In genomic region chr5:72913648-72914557, GRCm38 (mm10) we compare ENCODE assay signal across 8 mouse cellular contexts. TPM values are rescaled to one million over a fixed set of nuclear protein-coding genes. Genes with fewer than 3 reads are reported as not detected.
DNase-seq lines count a peak whose midpoint lies in the region; ATAC-seq lines count a peak whose summit lies in the region.

Gene Slain2 (plus strand): TSS chr5:72914304.

- peak within 1 kb of the TSS; percentile 100 for H3K27ac ChIP-seq in heart, embryonic 13.5 days (replicated peaks)
- H3K27ac ChIP-seq in liver, embryonic 13.5 days, result peak within 1 kb of the TSS; percentile 87
- H3K27ac ChIP-seq in stomach, embryonic 16.5 days (ENCODE audit: low read length), result peak within 1 kb of the TSS; percentile 99

- no peaks in the 10 kb centered on the region for H3K27me3 ChIP-seq in heart, embryonic 13.5 days (replicated peaks)
- H3K27me3 ChIP-seq in liver, embryonic 13.5 days, result peaks cover 14% of the 10 kb centered on the region; the same call in 1 of the 2 replicates
- no peaks in the 10 kb centered on the region for H3K27me3 ChIP-seq in stomach, embryonic 16.5 days (ENCODE audit: control insufficient read depth, insufficient read depth, low read length)

- peak within 1 kb of the TSS; percentile 99 for H3K9ac ChIP-seq in heart, embryonic 13.5 days
- H3K9ac ChIP-seq in liver, embryonic 13.5 days, result peak within 1 kb of the TSS; percentile 93
- peak within 1 kb of the TSS; percentile 99 for H3K9ac ChIP-seq in stomach, embryonic 16.5 days (ENCODE audit: low read length)

- peaks cover 49% of the 10 kb centered on the region for H3K4me1 ChIP-seq in heart, embryonic 13.5 days
- peaks cover 71% of the 10 kb centered on the region for H3K4me1 ChIP-seq in liver, embryonic 13.5 days (replicated peaks)
- peaks cover 26% of the 10 kb centered on the region for H3K4me1 ChIP-seq in stomach, embryonic 16.5 days (ENCODE audit: control insufficient read depth, insufficient read depth, low read length)

- no peaks in the 10 kb centered on the region for H3K9me3 ChIP-seq in heart, embryonic 13.5 days
- H3K9me3 ChIP-seq in liver, embryonic 13.5 days (replicated peaks), result no peaks in the 10 kb centered on the region
- H3K9me3 ChIP-seq in stomach, embryonic 16.5 days (replicated peaks; ENCODE audit: control insufficient read depth, low read length), result no peaks in the 10 kb centered on the region

- peak; percentile 97 for DNase-seq in CD4-positive helper T cell, adult 2 months (ENCODE audit: low read depth, low spot score)
- peak; percentile 83 for DNase-seq in brain, embryonic 18.5 days (ENCODE audit: low read depth, low spot score)
- DNase-seq in kidney, postnatal 14 days, result peak; percentile 99
- DNase-seq in liver, embryonic 13.5 days, result peak; percentile 98
- DNase-seq in neural tube, embryonic 10.5 days (ENCODE audit: extremely low spot score, low spot score), result peak; percentile 100

- WGBS in heart, embryonic 13.5 days, result under 1% methylated on average over 82 of the region's 83 CpGs
- under 1% methylated on average over 80 of the region's 83 CpGs for WGBS in liver, embryonic 13.5 days (ENCODE audit: insufficient replicate concordance)
- WGBS in stomach, embryonic 16.5 days, result under 1% methylated on average over 82 of the region's 83 CpGs

- peak; percentile 96 for ATAC-seq in erythroid progenitor cell, adult 5-6 weeks (replicated peaks; ENCODE audit: low FRiP score, poor library complexity, severe bottlenecking)
- ATAC-seq in heart, embryonic 13.5 days (ENCODE audit: extremely low read depth, insufficient number of reproducible peaks, low FRiP score, low TSS enrichment), result peak; percentile 93
- ATAC-seq in liver, embryonic 13.5 days (ENCODE audit: low read depth), result peak; percentile 91
- ATAC-seq in stomach, embryonic 16.5 days (ENCODE audit: insufficient read depth, low FRiP score), result peak; percentile 95

- H3K36me3 ChIP-seq in heart, embryonic 13.5 days, result no peaks in the 10 kb centered on the region
- H3K36me3 ChIP-seq in liver, embryonic 13.5 days, result no peaks in the 10 kb centered on the region
- H3K36me3 ChIP-seq in stomach, embryonic 16.5 days (ENCODE audit: control insufficient read depth, insufficient read depth, low read length), result no peaks in the 10 kb centered on the region

- H3K4me2 ChIP-seq in heart, embryonic 13.5 days, result peak within 1 kb of the TSS; percentile 80
- H3K4me2 ChIP-seq in liver, embryonic 13.5 days, result peak within 1 kb of the TSS; percentile 97
- peak within 1 kb of the TSS; percentile 75 for H3K4me2 ChIP-seq in stomach, embryonic 16.5 days (ENCODE audit: low read depth, low read length)

- peak within 1 kb of the TSS; percentile 95 for H3K4me3 ChIP-seq in heart, embryonic 13.5 days
- peak within 1 kb of the TSS; percentile 91 for H3K4me3 ChIP-seq in liver, embryonic 13.5 days (replicated peaks)
- H3K4me3 ChIP-seq in stomach, embryonic 16.5 days (replicated peaks; ENCODE audit: low read length), result peak within 1 kb of the TSS; percentile 99

RNA-seq across cellular contexts. Expression of gene Slain2, which starts in this region (rescaled TPM):
- 22.2 and 25.2 TPM in 2 replicates for total RNA-seq in erythroid progenitor cell, adult 5-6 weeks (2015; ENCODE audit: low replicate concordance)
- 3.3 and 11.0 TPM in 2 replicates for total RNA-seq in erythroid progenitor cell, adult 5-6 weeks (2017; ENCODE audit: low replicate concordance)
- polyA plus RNA-seq in heart, embryonic 13.5 days (2015; fragmentation: Nextera tagmentation; extraction: Ambion mirVana), result 17.0 and 18.1 TPM in 2 replicates
- polyA plus RNA-seq in liver, embryonic 13.5 days (2015; fragmentation: Nextera tagmentation; extraction: Ambion mirVana), result 4.6 and 7.0 TPM in 2 replicates
- polyA plus RNA-seq in stomach, embryonic 16.5 days (2015; fragmentation: Nextera tagmentation; extraction: Ambion mirVana), result 9.3 and 11.6 TPM in 2 replicates

Comparison
In these comparisons a context has a peak if more than half of its experiments do, and no peak if none do; other contexts are left out.
1. Peak in every context shown above with its lines: DNase-seq, ATAC-seq, H3K4me3 ChIP-seq and H3K27ac ChIP-seq.